In genomic region chr15:84987874-84988825, GRCm38 (mm10) we compare ENCODE assay signal across 7 mouse cellular contexts. TPM values are rescaled to one million over a fixed set of nuclear protein-coding genes. Genes with fewer than 3 reads are reported as not detected.
A peak's percentile ranks its signal among the peaks of the same experiment; 100 is the strongest.
DNase-seq lines count a peak whose midpoint lies in the region; ATAC-seq lines count a peak whose summit lies in the region.

Gene 5031439G07Rik (minus strand): TSS chr15:84988551.

- H3K36me3 ChIP-seq in intestine, embryonic 16.5 days (ENCODE audit: control insufficient read depth, insufficient read depth, low read length), result no peaks in the 10 kb centered on the region
- H3K36me3 ChIP-seq in limb, embryonic 10.5 days, result no peaks in the 10 kb centered on the region
- no peaks in the 10 kb centered on the region for H3K36me3 ChIP-seq in midbrain, embryonic 13.5 days

- H3K4me3 ChIP-seq in intestine, embryonic 16.5 days (ENCODE audit: low read length), result peak within 1 kb of the TSS; percentile 80
- peak within 1 kb of the TSS; percentile 89 for H3K4me3 ChIP-seq in limb, embryonic 10.5 days
- peak within 1 kb of the TSS; percentile 81 for H3K4me3 ChIP-seq in midbrain, embryonic 13.5 days (replicated peaks)

- peaks cover 24% of the 10 kb centered on the region for H3K4me1 ChIP-seq in intestine, embryonic 16.5 days (ENCODE audit: control insufficient read depth, insufficient read depth, low read length)
- H3K4me1 ChIP-seq in limb, embryonic 10.5 days, result peaks cover 30% of the 10 kb centered on the region
- H3K4me1 ChIP-seq in midbrain, embryonic 13.5 days (replicated peaks), result peaks cover 45% of the 10 kb centered on the region

- 2% methylated on average over 58 of the region's 59 CpGs for WGBS in intestine, embryonic 16.5 days
- WGBS in limb, embryonic 10.5 days, result 3% methylated on average over 56 of the region's 59 CpGs
- WGBS in midbrain, embryonic 13.5 days, result 2% methylated on average over 34 of the region's 59 CpGs

- H3K27ac ChIP-seq in intestine, embryonic 16.5 days (ENCODE audit: low read length), result peak within 1 kb of the TSS; percentile 85
- H3K27ac ChIP-seq in limb, embryonic 10.5 days, result peak within 1 kb of the TSS; percentile 88
- peak within 1 kb of the TSS; percentile 82 for H3K27ac ChIP-seq in midbrain, embryonic 13.5 days

- DNase-seq in adrenal gland, adult 8-10 months, result peak; percentile 92
- DNase-seq in embryo, embryonic 11.5 days (ENCODE audit: low read depth, low spot score), result peak; percentile 94
- DNase-seq in gastrocnemius, postnatal 4 days (ENCODE audit: low spot score in 2 of 2), result peak; percentile 73 to 89
- peak; percentile 97 for DNase-seq in limb, embryonic 10.5 days (ENCODE audit: low spot score)
- peak; percentile 71 for DNase-seq in spleen, adult 12 weeks (ENCODE audit: low spot score)

- peak within 1 kb of the TSS; percentile 64 for H3K4me2 ChIP-seq in intestine, embryonic 16.5 days (ENCODE audit: low read depth, low read length)
- H3K4me2 ChIP-seq in midbrain, embryonic 13.5 days (replicated peaks), result peak within 1 kb of the TSS; percentile 84

- peak; percentile 90 for ATAC-seq in intestine, embryonic 16.5 days
- ATAC-seq in midbrain, embryonic 13.5 days, result peak; percentile 87

- no peaks in the 10 kb centered on the region for H3K27me3 ChIP-seq in intestine, embryonic 16.5 days (replicated peaks; ENCODE audit: control insufficient read depth, insufficient read depth, low read length)
- no peaks in the 10 kb centered on the region for H3K27me3 ChIP-seq in limb, embryonic 10.5 days (ENCODE audit: low read depth, poor library complexity, severe bottlenecking)
- H3K27me3 ChIP-seq in midbrain, embryonic 13.5 days, result peaks cover 4% of the 10 kb centered on the region; the same call in 1 of the 2 replicates

- H3K9me3 ChIP-seq in intestine, embryonic 16.5 days (ENCODE audit: control insufficient read depth, low read length), result no peaks in the 10 kb centered on the region
- no peaks in the 10 kb centered on the region for H3K9me3 ChIP-seq in limb, embryonic 10.5 days (replicated peaks)
- H3K9me3 ChIP-seq in midbrain, embryonic 13.5 days, result no peaks in the 10 kb centered on the region

- H3K9ac ChIP-seq in intestine, embryonic 16.5 days (ENCODE audit: low read depth, low read length), result peak within 1 kb of the TSS; percentile 93
- H3K9ac ChIP-seq in midbrain, embryonic 13.5 days (replicated peaks), result peak within 1 kb of the TSS; percentile 94

RNA-seq across cellular contexts. Expression of gene 5031439G07Rik, which starts in this region (rescaled TPM):
- 10 to 100 TPM; 36.8 to 56.2 (median 47.5) TPM for total RNA-seq in adrenal gland, adult 8-10 months (2022)
- 10 to 100 TPM; 33.5 to 36.7 TPM for total RNA-seq in gastrocnemius, postnatal 4 days (2021)
- 7.1 and 8.1 TPM in 2 replicates for polyA plus RNA-seq in intestine, embryonic 16.5 days (2015; fragmentation: Nextera tagmentation; extraction: Ambion mirVana)
- 9.7 and 10.1 TPM in 2 replicates for polyA plus RNA-seq in limb, embryonic 10.5 days (2016; fragmentation: Nextera tagmentation; extraction: Ambion mirVana)
- polyA plus RNA-seq in midbrain, embryonic 13.5 days (2015; fragmentation: Nextera tagmentation; extraction: Ambion mirVana), result 17.4 and 19.0 TPM in 2 replicates

Comparison
In these comparisons a context has a peak if more than half of its experiments do, and no peak if none do; other contexts are left out.
1. Peak in every context shown above with its lines: DNase-seq, ATAC-seq, H3K4me3 ChIP-seq and H3K27ac ChIP-seq.